Mouse (Mus musculus): ENCODE data around the gene Otogl.
A peak's percentile ranks its signal among the peaks of the same experiment; 100 is the strongest.
"Not testable (repeated sequence)": the region's sequence is repeated elsewhere in the genome, so short reads cannot be mapped to it uniquely, and the experiment has no call there.

The Otogl gene

DNA sequence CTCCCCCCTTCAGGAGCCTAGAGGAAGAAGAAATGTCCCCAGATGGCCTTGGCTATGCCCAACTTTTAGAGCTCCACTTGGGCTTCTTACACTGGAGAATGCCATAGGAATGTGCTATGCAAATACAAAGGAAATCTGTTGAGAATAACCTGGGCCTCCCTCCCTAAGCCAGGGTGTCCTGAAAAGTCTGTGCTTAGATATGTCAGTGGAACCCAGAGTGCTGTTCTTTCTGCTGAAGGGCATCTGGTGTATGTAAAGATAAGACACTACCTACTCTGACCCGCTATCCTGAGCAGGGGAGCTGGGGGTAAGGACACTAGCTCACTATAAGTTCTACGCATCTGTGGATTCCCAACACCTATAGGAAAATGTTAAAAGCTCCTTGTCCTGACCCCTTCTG is 106.7 kb downstream of the Otogl start:
- DNase-seq (ENCODE audit: low spot score): no peak

DNA sequence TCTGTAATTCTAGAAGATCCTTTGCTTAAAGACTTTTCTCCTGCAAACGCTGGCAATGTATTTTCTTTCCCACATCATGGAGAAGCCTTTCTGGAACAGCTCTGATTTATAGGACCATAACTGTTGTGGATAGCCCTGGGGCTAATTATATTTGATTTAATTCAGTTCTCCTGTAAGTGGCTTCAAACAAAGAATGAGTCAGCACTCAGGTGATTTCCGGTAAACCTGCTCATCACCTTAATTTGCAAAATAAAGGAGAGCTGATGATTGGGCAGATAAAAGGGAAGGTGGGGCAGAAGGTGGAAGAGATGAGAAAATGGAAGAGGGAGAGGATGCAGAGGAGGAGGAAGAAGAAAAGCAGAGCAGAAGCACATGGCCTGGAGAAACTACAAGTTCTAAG is 107.6 kb downstream of the Otogl start:
- DNase-seq (ENCODE audit: low spot score): not testable (repeated sequence)

- DNase-seq (ENCODE audit: low spot score): peak; percentile 10
Measured at GRCm38 (mm10) chr10:107799671-107800353, 112.1 kb downstream of the Otogl start.

GRCm38 (mm10) chr10:107794812-107795756 is 116.8 kb downstream of the Otogl start:
- no peak for DNase-seq (ENCODE audit: low spot score)

GRCm38 (mm10) chr10:107792491-107792890 is 119.4 kb downstream of the Otogl start:
- DNase-seq (ENCODE audit: low spot score): no peak

- DNase-seq (ENCODE audit: low spot score): no peak
Measured at GRCm38 (mm10) chr10:107779548-107779947, 132.4 kb downstream of the Otogl start.

DNA sequence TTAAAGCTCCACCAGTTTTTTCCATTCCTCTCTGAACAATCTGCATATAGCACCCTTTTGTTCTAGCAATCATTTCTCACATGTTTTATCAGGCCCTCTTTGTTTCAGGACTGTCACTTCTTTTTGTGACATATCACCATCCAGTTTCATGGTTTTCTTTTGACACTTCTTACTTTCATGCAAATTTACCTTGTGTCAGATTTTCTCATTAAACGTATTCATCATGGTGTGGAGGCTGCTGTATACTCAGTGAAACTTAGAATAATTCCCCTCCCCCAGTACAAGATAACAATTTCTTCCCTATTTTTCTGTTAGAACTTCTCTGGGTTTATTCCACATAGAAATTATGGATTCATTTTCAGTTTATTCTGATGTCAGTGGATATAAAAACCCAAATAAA is 152.3 kb downstream of the Otogl start:
- no peak for DNase-seq (ENCODE audit: low spot score)

DNA sequence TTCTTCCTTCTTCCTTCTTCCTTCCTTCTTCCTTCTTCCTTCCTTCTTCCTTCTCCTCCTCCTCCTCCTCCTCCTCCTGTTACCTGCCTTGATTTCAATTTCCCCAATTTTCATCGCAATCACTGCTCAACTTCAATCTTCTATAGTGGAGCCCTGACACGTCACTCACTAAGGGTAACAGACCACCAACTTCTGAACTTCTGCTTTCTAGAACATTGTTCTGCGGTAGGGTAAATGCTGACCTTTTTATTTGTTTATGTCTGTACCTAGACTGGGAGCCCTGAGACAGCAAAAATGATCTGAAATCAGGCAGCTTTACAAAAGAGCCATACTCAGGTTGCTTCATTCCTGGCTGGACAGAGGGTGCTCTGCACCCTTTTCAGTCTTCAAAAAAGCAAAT is 158.5 kb downstream of the Otogl start:
- no peak for DNase-seq (ENCODE audit: low spot score)

DNA sequence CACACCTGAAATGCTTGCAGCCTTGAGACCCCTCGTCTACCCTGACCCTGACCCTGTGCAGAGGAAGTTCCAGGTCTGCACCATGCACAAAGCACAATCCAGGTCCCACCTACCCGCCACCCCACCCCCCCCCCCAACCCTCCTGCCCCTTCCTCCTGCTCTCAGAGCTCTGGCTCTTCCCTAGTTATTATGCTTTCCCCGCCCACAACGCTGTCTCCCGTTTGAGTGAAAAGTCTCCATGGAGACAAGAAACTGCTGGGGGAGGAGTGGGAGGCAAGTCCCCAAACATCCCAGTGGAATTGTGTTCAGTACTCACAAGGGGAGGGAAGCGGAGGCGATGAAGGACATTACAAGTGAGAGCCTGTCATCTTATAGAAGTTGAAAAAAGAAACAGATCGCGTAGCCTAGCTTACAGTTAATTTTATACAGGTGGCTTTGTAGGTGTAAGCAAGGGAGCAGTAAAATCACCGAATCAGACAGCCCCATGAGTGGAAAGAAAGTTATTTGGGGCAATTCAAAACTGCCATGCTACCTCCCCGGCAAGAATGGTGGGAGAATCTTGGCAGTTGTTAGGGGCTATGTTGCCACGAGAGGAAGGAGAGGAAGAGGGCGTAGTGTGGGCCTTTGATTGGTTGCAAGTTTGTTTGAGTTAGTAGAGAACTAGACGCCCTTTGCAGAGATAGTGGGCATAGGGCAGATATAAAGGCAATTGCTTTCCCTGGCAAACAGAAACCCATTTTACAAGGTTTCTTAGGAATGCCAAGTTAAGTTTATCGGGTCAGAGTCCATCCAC is 159.4 kb downstream of the Otogl start:
- DNase-seq (ENCODE audit: low spot score): no peak

- DNase-seq (ENCODE audit: low spot score): no peak
Measured at GRCm38 (mm10) chr10:107751944-107752343, 160.0 kb downstream of the Otogl start.

DNA sequence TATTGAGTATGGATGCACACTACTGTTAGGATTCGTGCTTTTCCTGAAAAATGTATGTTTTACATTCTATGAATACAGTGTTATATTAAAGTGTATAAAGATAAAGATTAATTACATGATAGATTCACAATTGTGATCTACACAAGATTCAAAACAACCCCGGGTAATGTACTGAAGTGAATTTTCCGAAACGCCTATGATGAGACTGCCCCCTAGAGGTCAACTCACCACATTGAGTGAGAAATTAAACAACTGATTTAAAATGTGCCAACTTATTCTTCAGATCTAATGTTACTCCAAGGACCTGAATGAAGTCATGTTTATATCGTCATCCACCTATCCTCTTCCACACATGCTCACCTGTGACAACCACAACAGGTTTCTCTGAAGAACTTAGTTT is 164.4 kb downstream of the Otogl start:
- DNase-seq (ENCODE audit: low spot score): no peak

DNA sequence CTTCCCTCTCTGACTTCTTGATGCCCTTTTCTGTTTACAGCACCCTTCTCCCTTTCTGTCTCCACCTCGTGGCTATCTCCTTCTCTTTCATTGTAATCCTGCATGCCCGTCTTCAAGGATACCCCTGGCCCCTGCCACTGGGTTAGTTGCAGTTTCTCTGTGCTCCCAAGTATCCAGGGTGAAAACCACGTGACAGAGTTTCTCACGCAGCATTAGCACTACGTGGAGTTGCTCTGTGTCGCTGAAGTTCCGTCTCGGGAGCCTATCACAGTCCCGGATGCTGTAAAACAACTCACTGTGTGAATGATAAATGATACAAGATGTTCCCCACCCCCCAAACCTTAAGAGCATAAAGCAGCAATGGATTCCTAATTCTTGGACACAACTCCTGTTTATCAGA is 165.2 kb downstream of the Otogl start:
- DNase-seq (ENCODE audit: low spot score): no peak

GRCm38 (mm10) chr10:107739815-107740214 is 172.1 kb downstream of the Otogl start:
- DNase-seq (ENCODE audit: low spot score): no peak

DNA sequence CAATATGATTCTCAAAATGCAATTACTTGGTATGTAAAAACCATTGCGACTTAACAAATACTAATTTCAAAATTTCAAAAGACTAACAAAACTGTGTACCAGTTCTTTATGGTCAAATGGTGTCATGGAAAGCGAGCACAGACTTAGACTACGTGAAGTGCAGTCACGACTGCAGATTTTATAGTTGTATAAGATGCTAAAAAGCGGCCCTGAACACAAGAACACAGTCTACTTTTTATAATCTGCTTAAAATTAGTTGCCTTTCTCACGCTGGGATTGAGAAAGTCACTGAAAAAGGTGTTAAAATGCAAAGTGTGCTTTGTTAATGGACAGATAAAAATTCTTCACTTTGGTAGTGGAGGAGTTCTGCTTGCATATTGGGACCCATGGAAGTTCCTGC is 174.2 kb downstream of the Otogl start:
- DNase-seq (ENCODE audit: low spot score): no peak

DNA sequence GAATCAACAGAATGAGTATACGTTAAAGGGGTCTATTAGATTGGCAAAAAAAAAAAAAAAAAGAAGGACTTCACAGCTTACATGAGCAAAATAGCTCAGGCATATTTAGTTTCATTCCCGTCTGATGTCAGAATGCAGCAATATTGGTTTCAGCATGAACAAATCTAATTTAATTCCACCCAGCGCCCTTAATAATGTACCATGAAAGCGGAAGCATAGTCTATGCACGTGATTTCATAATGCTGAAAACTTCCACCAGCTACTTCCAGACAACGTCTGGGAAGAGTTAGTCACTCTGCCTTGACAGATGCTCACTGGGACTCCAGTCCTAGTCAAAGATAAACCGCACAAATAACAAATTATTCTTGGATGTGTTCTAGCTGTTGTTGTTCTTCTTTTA is 176.5 kb downstream of the Otogl start:
- DNase-seq (ENCODE audit: low spot score): no peak

- DNase-seq (ENCODE audit: low spot score): no peak
Measured at GRCm38 (mm10) chr10:107734327-107734726, 177.6 kb downstream of the Otogl start.

- no peak for DNase-seq (ENCODE audit: low spot score)
Measured at GRCm38 (mm10) chr10:107725631-107726030, 186.3 kb downstream of the Otogl start.

DNA sequence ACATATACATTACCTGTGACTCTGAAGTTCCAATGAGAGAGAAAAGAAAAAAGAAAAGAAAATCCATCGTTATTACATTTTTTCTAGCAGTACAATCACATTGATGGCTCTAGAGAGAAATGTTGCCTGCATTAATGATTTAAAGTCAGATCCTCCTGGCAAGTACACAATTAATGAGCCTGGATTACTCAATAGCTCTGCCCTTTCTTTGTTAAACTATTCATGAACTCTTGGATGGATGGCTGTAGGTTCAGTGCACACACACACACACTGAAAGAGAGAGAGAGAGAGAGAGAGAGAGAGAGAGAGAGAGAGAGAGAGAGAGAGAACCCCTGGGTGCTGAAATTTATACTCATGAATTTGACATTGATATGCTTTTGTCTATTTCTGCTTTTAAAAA is 192.1 kb downstream of the Otogl start, which contains the start of gene Ptprq:
Gene Ptprq (minus strand): TSS at position 246 of the 400 bp plus-strand sequence.
- no peak for DNase-seq (ENCODE audit: low spot score)

All from testis, postnatal 14 days (tissue).